Mouse (Mus musculus): ENCODE results near the gene Slc44a3.
"Not testable (repeated sequence)": the region's sequence is repeated elsewhere in the genome, so short reads cannot be mapped to it uniquely, and the experiment has no call there.

Slc44a3 gene

GRCm38 (mm10) chr3:121550370-121550769, 18.2 kb upstream of the Slc44a3 start:
- DNase-seq, result peak; percentile 79

GRCm38 (mm10) chr3:121547851-121548624, 15.8 kb upstream of the Slc44a3 start:
- DNase-seq, result no peak

GRCm38 (mm10) chr3:121540621-121541020, 8.4 kb upstream of the Slc44a3 start:
- DNase-seq, result no peak

- no peak for DNase-seq
Measured at GRCm38 (mm10) chr3:121539871-121540431, 7.7 kb upstream of the Slc44a3 start.

GRCm38 (mm10) chr3:121538847-121539246, 6.6 kb upstream of the Slc44a3 start:
- DNase-seq, result not testable (repeated sequence)

- DNase-seq, result no peak
Measured at GRCm38 (mm10) chr3:121537996-121538395, 5.8 kb upstream of the Slc44a3 start.

GRCm38 (mm10) chr3:121536803-121537202, 4.6 kb upstream of the Slc44a3 start:
- DNase-seq, result no peak

- peak; percentile 54 for DNase-seq
Measured at GRCm38 (mm10) chr3:121535813-121536504, 3.8 kb upstream of the Slc44a3 start.

- no peak for DNase-seq
Measured at GRCm38 (mm10) chr3:121531370-121532148, 645 bp downstream of the Slc44a3 start.

- no peak for DNase-seq
Measured at GRCm38 (mm10) chr3:121530546-121531258, 1.5 kb downstream of the Slc44a3 start.

GRCm38 (mm10) chr3:121526096-121527093, 5.8 kb downstream of the Slc44a3 start:
- DNase-seq, result no peak

GRCm38 (mm10) chr3:121521633-121522125, 10.5 kb downstream of the Slc44a3 start:
- no peak for DNase-seq

GRCm38 (mm10) chr3:121521123-121521522, 11.1 kb downstream of the Slc44a3 start:
- DNase-seq, result no peak

GRCm38 (mm10) chr3:121517030-121517429, 15.2 kb downstream of the Slc44a3 start:
- DNase-seq, result no peak

GRCm38 (mm10) chr3:121509141-121509540, 23.1 kb downstream of the Slc44a3 start:
- DNase-seq, result no peak

GRCm38 (mm10) chr3:121507678-121508077, 24.5 kb downstream of the Slc44a3 start:
- no peak for DNase-seq

GRCm38 (mm10) chr3:121506756-121507155, 25.4 kb downstream of the Slc44a3 start:
- no peak for DNase-seq

GRCm38 (mm10) chr3:121506175-121506574, 26.0 kb downstream of the Slc44a3 start:
- no peak for DNase-seq

- DNase-seq, result no peak
Measured at GRCm38 (mm10) chr3:121504927-121505487, 27.2 kb downstream of the Slc44a3 start.

- no peak for DNase-seq
Measured at GRCm38 (mm10) chr3:121500734-121501133, 31.5 kb downstream of the Slc44a3 start.

- DNase-seq, result peak; percentile 55
Measured at GRCm38 (mm10) chr3:121500225-121500624, 32.0 kb downstream of the Slc44a3 start.
